Mouse (Mus musculus): ENCODE measurements around the gene Pkn2.
A peak's percentile ranks its signal among the peaks of the same experiment; 100 is the strongest.

Pkn2 gene

DNA sequence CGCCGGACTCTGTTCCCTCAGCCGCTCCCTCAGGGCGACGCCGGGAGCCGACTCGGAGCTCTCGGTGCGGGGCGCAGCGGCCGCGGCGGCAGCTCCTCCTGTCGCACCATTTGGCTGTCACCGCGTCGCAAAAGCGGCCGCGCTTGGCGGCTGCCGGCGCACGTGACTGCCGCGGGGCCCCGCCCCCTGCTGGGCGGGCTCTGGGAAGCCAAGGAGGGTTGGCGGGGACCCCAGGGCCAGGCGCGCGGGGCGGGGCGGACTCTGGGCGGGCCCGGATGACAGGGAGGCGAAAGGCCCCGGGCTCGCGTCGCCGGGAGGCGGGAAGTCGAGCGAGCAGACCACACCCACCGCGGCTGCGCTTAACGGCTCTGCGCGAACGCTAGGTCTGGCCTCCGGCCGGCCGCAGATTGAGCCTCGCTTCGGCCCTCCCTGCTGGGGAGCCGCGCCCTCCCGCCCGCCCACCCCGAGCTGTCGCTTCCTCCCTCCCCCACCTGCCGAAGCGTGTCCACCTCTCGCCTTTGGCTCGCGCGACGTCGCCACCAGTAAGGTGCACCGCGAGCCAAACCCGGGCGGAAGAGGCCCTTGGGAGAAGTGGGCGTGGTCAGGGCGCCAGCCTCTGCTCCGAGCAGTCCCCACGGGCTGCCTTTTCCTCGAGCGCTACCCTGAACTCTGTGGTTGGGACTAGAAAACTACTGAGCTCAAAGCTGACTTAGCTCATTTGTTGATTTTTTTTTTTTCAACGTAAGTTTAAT, at the start of gene Pkn2:
Pkn2 (minus strand) TSS at position 133 of the 752 bp plus-strand sequence.
- DNase-seq (ENCODE audit: low read depth, low spot score): peak; percentile 100

DNA sequence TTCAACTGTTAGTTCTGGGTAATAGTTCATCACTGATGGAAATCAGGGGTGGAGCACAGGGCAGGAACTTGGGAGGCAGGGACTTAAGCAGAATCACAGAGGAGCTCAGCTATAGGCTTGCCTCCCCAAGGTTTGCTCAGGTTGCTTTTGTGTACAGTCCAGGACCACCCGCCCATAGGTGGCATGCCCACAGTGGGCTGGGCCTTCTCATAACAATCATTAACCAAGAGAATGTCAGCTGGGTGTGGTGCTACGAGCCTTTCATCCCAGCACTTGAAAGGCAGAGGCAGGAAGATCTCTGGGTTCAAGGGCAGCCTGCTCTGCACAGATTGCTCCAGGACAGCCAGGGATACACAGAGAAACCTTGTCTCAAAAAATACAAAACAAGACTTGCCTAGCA, 48.1 kb upstream of the Pkn2 start:
- no peak for DNase-seq (ENCODE audit: low read depth, low spot score)

DNA sequence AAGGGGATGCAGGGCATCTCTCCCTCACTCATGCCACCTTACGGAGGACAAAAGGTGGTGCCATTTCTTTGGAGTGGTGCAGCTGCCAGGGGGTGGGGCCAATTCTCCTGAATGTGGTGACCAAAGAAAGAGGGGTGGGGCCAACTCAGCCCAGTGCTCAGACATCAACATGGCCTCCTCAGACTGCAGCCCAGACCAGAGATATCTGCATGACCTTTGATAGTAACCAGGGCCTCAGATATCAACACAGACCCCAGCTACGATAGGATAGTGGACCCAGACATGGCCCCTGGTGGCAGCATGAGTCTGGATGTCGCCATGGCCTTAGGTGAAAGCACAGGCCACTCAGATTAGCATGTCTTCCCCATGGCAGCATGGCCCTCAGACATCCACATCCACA, 45.5 kb upstream of the Pkn2 start:
- no peak for DNase-seq (ENCODE audit: low read depth, low spot score)

DNA sequence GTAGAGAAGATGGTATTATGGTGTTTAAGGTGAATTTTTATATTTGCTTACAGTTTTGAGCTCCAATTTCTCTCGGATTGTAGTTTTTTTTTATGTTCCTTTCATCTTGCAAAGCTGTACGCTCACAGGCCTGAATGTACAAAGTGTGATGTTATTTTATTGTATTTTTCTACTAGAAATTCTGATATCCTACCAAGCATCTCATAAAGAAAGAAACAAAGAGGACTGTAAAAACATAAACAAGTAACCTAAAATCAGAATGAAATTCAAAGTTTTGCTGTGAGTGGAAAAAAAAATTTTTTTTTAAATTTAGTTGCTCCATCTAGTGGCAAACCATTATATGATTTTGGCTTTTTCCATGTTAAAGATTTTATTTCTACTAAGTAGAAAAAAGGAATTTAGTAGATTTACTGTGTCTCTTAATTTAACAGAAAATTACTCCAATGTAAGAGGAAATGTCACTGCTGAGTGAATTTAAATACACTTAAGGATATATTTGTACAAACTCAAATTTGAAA, 43.1 kb upstream of the Pkn2 start:
- DNase-seq (ENCODE audit: low read depth, low spot score): no peak

DNA sequence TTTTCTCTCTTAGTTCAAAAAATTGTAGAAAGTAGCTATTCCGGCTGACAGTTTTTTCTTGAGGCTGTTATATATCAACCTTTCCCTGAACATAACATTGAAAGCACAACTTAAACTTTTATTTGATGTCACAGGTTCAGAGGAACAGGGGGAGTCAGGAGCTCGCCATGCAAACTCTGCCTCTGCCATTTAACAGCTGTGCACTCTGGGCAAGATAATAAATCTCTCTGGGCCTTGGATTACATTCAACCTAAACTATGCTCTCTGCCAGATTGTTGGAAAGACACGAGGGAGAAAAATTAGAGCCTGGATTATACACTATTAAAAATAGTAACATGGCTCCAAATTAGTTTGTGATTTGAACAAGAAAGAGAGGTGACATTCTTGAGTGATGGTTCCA, 37.3 kb upstream of the Pkn2 start:
- DNase-seq (ENCODE audit: low read depth, low spot score): no peak

DNA sequence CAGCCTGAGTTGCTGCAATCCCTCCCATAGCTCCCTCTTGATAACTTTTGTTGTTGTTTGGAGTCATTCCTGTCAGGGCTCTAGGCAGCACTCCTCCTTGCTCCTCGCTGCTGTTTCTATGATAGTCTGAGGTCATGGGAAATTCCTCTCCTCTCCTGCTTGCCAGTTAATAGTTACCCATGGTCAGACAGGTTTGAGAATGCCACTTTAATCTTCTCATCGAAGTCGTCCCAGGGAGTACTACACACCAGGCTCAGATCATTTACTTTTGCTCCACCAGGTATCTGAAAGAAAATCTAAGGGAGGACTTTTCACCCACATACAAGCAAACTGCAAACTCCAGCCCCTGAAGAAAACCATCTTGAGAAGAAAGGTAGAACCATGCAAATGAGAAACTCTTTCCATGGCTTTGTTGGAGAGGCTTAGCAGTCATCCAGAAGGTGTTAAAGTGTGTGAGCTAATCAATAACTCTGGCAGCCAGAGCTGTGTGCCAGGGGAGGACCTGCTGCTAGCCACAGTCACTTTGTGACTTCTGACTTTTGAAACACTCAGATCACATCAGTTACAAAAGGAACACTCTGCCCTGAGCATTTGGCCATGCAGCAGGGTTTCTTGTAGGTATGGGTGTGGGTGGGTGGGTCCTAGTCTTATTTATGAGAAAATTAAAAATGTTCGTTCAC, 36.1 kb upstream of the Pkn2 start:
- no peak for DNase-seq (ENCODE audit: low read depth, low spot score)

DNA sequence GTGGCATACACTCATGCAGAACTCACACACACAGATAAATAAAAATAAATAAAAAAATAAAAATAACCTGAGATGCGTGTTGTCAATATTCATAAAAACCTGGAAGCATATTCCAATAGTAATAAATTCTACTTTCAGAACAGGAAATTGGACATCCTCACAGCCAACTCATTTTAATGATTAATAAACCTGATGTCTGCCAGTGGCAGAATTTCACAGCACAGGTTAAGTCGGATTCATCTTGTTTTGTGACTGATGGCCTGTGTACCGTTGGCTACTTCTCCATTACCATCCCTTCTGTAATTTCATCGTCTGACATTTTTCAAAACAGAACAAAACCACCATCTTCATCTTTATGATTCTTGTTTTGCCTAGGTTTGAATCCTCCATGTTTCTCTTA, 35.4 kb upstream of the Pkn2 start:
- no peak for DNase-seq (ENCODE audit: low read depth, low spot score)

DNA sequence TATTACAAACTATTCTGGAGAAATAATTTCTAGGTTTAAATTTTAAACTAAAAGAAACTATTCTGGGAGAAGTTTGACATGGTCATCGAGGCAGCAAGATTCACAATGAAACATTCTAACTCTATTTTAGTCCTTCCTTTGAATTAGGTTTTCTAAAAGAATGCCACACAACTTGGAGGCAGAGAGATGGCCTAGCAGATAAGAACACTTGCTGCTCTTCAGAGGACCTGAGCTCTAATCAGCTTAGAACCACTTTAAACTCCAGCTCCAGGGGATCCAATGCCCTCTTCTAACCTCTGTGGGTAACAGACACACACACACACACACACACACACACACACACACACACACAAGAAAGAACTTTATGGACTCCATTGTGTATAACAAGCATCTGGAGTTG, 31.5 kb upstream of the Pkn2 start:
- DNase-seq (ENCODE audit: low read depth, low spot score): no peak

DNA sequence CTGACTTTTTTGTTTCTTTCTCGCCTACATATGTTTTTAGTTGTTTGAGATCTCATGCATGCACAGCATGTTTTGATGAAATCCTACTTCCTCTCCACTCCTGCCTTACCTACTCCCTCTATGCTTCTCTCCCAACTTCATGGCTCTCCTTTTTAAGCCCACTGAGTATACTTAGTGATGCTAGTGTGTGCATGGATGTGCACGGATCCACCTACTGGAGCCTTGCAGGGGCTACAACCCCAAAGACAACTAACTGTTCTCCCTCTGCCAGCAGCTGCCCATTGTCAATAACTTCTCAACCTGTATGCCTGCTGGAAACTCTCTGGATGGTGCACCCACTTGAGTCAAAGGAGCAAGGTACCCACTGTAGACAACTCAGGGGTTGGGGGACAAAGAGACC, 17.9 kb upstream of the Pkn2 start:
- peak; percentile 15 for DNase-seq (ENCODE audit: low read depth, low spot score)

DNA sequence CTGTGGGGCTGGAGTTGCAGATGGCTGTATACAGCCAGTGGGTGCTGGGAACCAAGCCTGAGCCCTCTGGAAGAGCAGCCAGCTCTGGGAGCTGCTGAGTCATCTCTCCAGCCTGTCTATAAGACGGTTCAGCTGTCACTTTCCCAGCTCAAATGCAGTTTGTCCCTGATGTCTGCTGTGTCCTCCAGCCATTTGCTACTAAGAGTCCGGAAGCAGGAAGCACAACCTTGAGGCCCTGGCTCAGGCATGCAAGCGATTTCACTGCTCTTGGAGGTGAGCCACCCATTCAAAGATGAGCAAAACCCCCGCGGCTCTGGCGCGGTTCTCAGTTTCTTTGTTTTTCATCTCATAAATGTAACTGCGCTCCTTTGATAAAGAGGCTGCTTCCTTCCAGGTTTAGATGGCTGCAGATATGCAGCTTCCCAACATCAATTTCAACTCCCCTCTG, 17.2 kb upstream of the Pkn2 start:
- DNase-seq (ENCODE audit: low read depth, low spot score): peak; percentile 48

DNA sequence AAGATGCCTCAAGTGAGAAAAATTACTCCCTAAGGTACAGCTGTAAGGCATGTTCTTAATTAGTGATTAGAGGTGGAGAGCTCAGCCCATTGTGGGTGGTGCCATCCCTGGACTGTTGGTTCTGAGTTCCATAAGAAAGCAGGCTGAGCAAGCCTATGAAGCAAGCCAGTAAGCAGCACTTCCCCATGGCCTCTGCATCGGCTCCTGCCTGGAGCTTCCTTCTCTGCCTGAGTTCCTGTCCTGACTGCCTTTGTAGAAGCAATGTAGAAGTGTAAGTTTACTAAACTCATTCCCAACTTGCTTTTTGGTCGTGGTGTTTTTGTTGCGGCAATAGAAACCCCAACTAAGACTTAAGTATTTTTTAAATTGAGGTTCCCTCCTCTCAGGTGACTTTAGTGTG, 8.6 kb upstream of the Pkn2 start:
- DNase-seq (ENCODE audit: low read depth, low spot score): no peak

DNA sequence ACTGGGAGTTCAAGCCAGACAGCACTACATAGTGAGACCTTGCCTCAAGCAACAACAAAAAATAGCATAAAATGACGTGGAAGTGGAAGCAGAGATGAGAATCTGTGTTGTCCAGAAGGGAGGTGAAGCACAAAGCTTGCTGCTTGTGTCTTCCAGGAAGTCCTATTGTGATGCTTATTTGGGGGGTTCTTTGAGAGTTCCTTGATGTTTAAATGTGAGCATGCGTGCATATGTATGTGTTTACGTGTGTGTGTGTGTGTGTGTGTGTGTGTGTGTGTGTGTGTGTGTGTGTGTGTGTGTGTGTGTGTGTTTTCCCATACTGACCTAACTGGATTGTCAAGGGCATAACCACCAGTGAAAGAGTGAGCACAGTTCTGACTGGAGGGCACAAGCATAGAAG, 5.2 kb upstream of the Pkn2 start:
- no peak for DNase-seq (ENCODE audit: low read depth, low spot score)

DNA sequence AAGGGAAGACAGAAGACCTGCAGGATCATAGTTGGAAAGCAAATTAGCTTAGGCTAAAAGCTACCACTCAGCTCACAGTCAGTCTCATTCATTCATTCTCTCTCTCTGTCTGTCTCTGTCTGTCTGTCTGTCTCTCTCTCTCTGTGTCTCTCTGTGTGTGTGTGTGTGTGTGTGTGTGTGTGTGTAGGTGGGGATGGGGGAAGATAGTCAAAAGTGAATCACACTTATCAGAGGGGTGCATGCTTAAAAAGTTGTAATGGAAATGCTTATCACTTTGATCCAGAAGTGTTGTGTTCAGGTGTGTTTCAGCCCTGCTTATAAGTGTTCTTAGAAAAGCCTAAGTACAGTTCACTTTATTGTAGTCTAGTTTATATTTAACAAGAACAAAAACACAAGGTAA, 2.8 kb upstream of the Pkn2 start:
- no peak for DNase-seq (ENCODE audit: low read depth, low spot score)

DNA sequence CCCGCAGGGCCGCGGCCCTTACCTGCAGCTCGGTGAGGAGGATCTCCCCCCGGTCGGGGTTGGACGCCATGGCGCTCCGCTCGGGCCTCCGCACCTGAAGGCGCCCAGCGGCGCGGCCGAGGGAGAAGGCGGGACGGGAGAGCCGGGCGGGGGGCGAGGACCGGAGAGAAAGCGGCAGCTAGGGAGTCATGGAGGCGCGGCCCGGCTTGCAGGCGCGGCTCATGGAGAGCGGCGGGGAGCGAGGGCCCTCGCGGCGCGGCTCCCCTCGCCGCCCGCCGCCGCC, 274 bp downstream of the Pkn2 start:
- DNase-seq (ENCODE audit: low read depth, low spot score): no peak

DNA sequence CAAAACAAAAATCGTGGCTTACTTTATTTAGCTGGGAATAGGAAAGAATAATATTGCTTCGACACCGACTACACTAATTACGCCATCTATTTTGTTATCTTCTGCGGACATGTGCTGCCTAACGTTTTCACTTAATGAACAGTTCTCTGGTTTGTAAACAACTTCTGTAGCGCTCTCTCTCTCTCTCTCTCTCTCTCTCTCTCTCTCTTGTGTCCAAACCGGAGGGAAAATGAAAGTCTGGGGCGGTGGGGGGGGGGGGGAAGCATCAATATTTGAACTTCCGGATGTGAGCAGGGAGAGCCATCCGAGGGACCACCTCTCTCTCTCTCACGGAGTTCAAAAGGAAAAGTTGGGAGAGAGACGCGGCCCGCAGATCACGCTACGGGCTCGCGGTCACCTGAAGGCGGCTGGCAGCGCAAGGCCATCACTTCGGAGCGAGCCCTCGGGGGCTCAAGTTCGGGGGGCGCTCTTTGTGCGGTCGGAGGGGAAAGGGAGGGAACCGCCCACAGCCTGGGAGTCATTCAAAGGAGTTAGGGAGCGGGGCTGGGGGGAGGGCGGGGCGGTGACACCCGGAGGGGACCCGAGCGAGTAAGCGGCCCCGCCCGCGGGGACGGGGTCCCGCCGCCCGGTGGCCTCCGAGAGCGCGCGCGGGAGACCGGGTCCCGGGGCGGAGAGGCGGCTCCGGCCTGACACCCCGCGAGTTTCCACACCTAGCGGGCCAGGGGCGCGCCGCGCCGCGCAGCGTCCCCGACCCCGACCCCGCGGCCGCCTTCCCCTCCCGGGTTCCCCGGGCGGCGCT, 815 bp downstream of the Pkn2 start:
- peak; percentile 66 for DNase-seq (ENCODE audit: low read depth, low spot score)

DNA sequence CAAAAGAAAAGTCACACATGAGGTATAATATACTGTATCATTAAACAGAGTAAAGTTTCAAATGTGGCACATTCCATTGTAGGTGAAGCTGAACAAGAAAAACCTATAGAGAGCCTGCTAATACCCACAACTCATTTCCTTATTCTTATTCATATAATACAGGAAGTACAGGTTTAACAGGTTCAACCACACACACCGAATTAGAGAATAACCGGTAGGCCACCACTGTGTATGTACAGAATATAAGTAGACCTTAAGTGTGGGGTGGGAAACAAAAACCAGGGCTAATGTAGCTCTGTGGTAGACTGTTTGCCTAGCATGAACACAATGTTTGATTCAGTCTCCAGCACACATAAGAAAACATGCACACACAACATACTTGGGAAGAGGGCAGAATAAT, 18.6 kb downstream of the Pkn2 start:
- DNase-seq (ENCODE audit: low read depth, low spot score): no peak

DNA sequence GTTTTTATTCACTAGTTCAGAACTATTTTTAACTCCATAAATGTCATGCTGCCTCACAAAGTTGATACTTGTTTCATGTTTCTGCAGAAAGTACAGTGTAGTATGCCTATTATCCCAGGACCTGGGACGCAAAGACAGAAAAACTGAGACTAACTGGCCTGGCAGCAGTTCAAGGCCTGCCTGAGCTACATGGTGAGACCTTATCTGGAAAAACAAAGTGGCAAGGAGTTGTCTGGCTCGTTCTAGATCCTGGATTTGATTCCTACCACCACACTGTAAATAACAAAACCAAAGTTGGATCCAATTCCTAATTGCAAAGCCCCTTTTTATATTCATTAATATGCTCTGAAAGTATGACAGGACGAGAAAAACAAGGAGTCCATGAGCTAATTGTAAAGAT, 25.0 kb downstream of the Pkn2 start:
- DNase-seq (ENCODE audit: low read depth, low spot score): no peak

DNA sequence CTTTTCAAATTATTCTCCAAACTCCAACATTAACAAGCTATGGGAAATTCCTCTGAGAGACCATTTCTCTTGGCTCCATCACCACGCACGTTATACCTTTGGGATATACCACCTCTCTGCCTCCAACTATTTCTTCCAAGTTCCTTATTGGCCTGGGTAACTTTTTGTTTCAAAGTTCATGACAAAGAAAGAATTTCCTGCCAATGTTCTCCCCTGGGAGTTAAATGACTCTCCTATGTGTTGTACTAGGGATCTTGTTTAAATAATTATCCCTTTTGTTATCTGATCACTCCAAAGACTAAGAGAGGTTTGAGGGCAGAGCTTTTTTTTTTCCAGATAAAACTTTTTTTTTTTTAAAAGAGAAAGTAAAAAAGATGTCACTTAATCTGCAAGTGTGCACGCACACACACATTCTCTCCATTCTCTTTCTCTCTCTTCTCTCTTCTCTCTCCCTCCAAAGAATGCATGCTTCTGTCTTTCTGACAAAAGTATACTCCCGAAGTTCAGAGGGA, 25.8 kb downstream of the Pkn2 start:
- DNase-seq (ENCODE audit: low read depth, low spot score): no peak

DNA sequence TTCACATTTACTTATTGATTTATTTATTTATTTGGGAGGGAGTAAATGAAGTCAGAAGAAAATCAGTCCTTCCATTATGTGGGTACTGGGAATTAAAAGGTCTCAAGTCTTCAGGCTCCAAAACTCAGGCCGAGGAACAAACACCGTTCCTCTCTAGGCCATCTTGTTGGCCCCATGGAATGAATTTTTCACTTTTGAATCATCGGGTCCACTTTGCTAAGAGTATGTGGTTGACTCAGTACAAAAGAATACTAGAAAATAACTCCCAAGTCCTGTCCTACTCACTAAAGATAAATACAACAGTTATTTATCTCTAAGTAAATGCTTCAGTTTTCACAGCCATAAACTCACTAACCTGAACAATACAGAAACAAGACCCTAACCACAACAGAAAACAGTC, 28.9 kb downstream of the Pkn2 start:
- no peak for DNase-seq (ENCODE audit: low read depth, low spot score)

DNA sequence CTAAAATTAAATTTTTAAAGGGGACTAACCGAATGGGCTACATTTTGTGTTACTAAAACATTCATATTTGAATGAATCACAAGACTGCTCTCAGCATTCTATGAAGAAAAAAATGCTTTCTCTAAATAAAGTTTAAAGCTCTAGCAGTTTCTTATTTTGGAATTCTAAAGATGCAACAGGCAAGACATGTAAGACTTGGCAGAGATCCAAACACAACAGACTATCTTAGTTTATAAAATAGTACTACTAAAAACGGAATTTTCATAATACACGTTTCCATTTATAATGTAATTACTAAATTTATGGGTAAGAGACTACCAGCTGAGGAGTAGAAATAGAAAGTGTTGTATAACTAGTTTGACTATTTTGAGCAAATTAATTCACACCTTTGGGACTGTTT, 30.2 kb downstream of the Pkn2 start:
- no peak for DNase-seq (ENCODE audit: low read depth, low spot score)

DNA sequence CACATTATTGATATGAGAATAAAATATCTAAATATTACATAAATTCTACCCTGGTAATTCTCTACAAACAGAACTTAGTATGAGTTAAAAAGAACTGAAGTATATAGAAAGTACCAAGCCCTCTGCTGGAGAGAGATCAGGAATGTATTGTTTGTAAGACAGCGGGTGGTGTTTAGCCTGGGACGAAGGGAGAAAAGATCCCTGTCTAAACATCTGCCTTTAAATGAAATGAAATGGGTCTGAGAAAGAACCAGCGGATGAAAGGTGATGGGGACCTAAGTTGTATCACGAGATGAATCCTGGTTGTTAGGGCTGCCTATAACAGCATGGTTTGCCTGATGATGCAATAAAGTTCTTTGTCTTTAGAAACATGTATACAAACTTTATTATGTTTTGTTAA, 41.8 kb downstream of the Pkn2 start:
- no peak for DNase-seq (ENCODE audit: low read depth, low spot score)

DNA sequence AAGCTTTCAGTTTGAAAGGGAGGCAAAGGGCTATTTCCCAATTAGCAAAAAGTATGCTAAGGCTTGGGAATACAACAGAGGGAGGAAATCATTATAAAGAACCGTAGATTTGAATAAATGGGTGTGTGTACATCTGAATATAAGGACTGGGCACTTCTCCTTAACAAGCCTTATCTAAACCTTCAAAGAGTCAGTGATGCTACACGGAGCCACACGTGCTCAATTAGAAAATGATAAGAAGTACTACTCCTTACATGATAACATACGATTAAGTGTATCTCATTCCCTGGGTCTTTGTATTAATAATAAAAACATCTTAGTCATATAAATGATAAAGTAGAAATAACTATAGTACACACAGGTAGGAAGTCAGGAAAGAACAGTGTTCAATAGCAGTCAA, 47.0 kb downstream of the Pkn2 start:
- DNase-seq (ENCODE audit: low read depth, low spot score): no peak
